Mouse (Mus musculus) hindbrain, embryonic 14.5 days (tissue): ENCODE data around the gene Clec2i. TPM values are rescaled to one million over a fixed set of nuclear protein-coding genes. Genes with fewer than 3 reads are reported as not detected.

Experiments used
- ATAC-seq: fragments of 200-750 bp; cut with Nextera tagmentation; 2 replicates; pipeline ENCODE4 v1.8.0; 2017; ENCODE audit warnings: moderate number of reproducible peaks, mild to moderate bottlenecking, moderate TSS enrichment, moderate library complexity; ENCODE audit not compliant: low FRiP score
- DNase-seq: peaks from one replicate; pipeline ENCODE4 v3.0.0-alpha.2; 2015; ENCODE audit warnings: low spot score
- H3K27ac ChIP-seq: fragments of 300-500 bp; sonication (generic); 2 replicates; pipeline ENCODE4 v1.5.1; 2014; ENCODE audit warnings: mild to moderate bottlenecking, moderate library complexity
- H3K27me3 ChIP-seq: fragments of 300-500 bp; sonication (generic); 2 replicates; pipeline ENCODE4 v1.6.1; 2014; ENCODE audit warnings: mild to moderate bottlenecking, low read length, mixed read lengths; ENCODE audit not compliant: control insufficient read depth, insufficient read depth
- H3K36me3 ChIP-seq: fragments of 300-500 bp; sonication (generic); replicated peaks from 2 replicates; pipeline ENCODE4 v1.6.1; 2014; ENCODE audit not compliant: control insufficient read depth, insufficient read depth
- H3K4me1 ChIP-seq: fragments of 300-500 bp; sonication (generic); replicated peaks from 2 replicates; pipeline ENCODE4 v1.6.1; 2014; ENCODE audit warnings: antibody characterized with exemption, low read length, mixed read lengths; ENCODE audit not compliant: control insufficient read depth, insufficient read depth
- H3K4me2 ChIP-seq: fragments of 300-500 bp; sonication (generic); replicated peaks from 2 replicates; pipeline ENCODE4 v1.6.1; 2014; ENCODE audit warnings: mild to moderate bottlenecking, moderate library complexity
- H3K4me3 ChIP-seq: fragments of 300-500 bp; sonication (generic); replicated peaks from 2 replicates; pipeline ENCODE4 v1.5.1; 2014; ENCODE audit warnings: mild to moderate bottlenecking, low read length
- H3K9ac ChIP-seq: fragments of 300-500 bp; sonication (generic); 2 replicates; pipeline ENCODE4 v1.6.1; 2014
- H3K9me3 ChIP-seq: fragments of 300-500 bp; sonication (generic); 2 replicates; pipeline ENCODE4 v1.6.1; 2016; ENCODE audit warnings: low read length; ENCODE audit not compliant: control insufficient read depth
- WGBS: fragments of 180-500 bp; shearing (Covaris S2); extraction: QIAGEN DNeasy Blood & Tissue Kit; methylation state at CpG from one replicate; pipeline ENCODE4 v1.1.7; 2014; 5-methylcytosine and 5-hydroxymethylcytosine counted together
- polyA plus RNA-seq: library from polyadenylated mRNA; unstranded; fragments of >200 nt; fragmentation: Nextera tagmentation; extraction: Ambion mirVana; gene quantifications from 2 replicates; pipeline ENCODE4 v1.2.1, GENCODE M21; 2014

Clec2i gene
- polyA plus RNA-seq, 1 experiment from 2014 or later: not detected

DNA sequence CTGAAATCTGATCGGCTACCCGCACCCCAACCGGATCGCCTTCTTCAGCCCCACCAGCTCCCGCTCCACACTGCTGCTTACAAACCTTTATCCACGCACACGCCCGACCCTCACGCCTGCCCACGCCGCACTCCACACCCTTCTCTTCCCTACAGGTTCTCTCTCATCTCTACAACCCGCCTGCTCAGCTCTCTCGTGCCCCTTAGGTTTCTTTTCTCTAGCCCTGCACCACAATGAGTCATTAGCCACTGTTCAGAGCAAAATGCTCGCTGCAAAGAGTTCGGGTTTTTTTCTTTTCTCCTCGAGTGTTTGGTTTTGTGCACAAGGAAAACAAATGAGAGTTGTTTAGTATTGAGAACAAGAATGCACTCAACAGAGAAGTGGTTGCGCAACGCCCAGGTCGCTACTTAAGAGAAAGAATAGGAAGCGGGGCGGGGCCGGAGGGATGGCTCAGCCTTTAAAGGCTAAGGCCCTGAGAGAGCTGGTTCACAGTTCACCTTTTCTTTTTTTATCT is 43.9 kb upstream of the Clec2i start:
- DNase-seq: peak; percentile 62
- Histone ChIP-seq H3K27ac (peak overlapping the region; percentile 93), H3K36me3 (no peaks in the 10 kb centered on the region), H3K4me1 (0 out of 2 replicates have a peak, but pooled peaks cover 23% of the 10 kb centered on the region), H3K27me3 (no peaks in the 10 kb centered on the region), H3K9me3 (no peaks in the 10 kb centered on the region), H3K9ac (peak overlapping the region; percentile 82), H3K4me3 (peak overlapping the region; percentile 65), H3K4me2 (peak overlapping the region; percentile 80)
- WGBS: under 1% methylated on average over 22 of the region's 22 CpGs
- peak; percentile 54 for ATAC-seq

DNA sequence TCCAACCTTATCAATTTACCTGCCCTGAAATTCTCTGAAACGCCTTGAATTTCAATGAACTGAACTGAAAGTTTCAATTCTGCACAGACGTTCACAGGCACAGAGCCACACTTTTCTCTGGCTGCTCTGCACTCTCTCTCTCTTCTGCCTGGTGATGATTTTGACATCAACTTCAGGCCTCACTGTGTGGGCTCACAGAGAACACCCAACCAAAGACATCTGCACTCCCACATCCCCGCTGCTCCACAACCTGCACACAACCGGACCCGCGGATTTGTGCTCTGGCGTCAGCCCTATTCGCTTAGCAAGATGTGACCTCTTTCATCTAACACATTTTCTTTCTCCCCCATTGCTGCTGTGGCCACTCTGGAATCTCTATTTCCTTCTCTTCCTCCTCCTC is 43.3 kb upstream of the Clec2i start:
- Histone ChIP-seq H3K9ac (peak overlapping the region; percentile 82; the same call in 1 of the 2 replicates), H3K27ac (peak overlapping the region; percentile 7; the same call in 1 of the 2 replicates), H3K4me3 (peak overlapping the region; percentile 65), H3K4me2 (peak overlapping the region; percentile 80), H3K4me1 (0 out of 2 replicates have a peak, but pooled peaks cover 23% of the 10 kb centered on the region), H3K27me3 (no peaks in the 10 kb centered on the region), H3K36me3 (no peaks in the 10 kb centered on the region), H3K9me3 (no peaks in the 10 kb centered on the region)
- no peak for DNase-seq
- 32% methylated on average over 8 of the region's 8 CpGs for WGBS
- ATAC-seq: no peak

DNA sequence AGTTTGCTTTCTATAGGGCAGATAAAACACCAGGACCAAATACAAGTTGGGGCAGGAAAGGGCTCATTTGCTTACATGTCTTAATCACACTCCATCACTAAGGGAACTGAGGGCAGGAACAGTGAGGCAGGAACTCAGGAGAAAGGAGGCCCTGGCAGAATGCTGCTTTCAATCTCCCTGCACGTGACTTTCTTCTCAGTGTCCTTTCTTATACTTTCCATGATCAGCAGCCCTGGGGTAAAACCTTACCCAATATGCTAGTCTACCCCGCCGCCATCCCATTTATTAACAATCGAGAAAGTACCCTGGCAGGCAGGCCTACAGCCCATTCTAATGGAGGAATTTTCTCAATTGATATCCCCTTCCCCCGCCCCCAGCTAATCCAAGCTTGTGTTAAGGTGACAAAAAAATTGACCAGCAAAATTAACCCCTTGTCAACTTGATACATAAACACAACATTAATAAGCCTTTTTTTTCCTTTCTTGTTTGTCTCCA is 42.8 kb upstream of the Clec2i start:
- Histone ChIP-seq H3K9ac (peak overlapping the region; percentile 82; the same call in 1 of the 2 replicates), H3K4me2 (peak overlapping the region; percentile 80), H3K4me1 (0 out of 2 replicates have a peak, but pooled peaks cover 21% of the 10 kb centered on the region), H3K27me3 (no peaks in the 10 kb centered on the region), H3K27ac (peak overlapping the region; percentile 7; the same call in 1 of the 2 replicates), H3K36me3 (no peaks in the 10 kb centered on the region), H3K9me3 (no peaks in the 10 kb centered on the region), H3K4me3 (0 out of 2 replicates have a peak overlapping the region, but pooled peaks have one; percentile 65)
- 77% methylated on average over 5 of the region's 5 CpGs for WGBS
- no peak for ATAC-seq
- no peak for DNase-seq

DNA sequence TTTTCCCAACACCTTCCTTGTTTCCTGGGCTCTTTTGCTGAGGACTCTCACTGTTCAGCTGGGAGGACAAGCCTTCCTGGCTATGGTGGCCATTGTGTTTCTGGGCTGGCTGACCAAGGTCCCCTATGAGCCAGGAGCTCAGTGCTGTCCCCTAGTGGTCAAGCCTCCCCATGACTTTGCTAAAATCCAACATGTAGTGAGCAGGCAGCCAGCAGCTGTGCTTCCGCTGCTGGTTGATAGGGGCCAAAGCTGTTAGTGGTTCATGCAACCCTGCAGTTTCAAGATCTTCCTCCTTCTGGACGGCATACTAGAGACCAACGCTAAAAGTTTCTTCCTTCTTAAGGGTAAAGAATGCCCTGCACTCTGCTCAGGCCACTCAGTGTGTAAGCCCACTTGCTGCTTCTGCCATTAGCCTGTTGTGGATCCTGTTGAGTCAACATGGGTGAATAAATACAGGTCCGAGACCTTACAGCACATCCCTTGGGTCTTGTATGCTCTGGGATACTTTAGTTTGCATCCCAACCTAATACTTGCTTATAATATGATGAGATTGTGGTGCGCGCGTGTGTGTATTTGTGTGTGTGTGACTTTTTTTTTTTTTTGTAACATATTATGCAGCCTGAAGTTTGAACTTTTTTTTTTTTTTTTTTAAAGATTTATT is 41.9 kb upstream of the Clec2i start:
- 34% methylated on average over 7 of the region's 7 CpGs for WGBS
- Histone ChIP-seq H3K27ac (no peak overlapping the region), H3K9me3 (no peaks in the 10 kb centered on the region), H3K4me1 (0 out of 2 replicates have a peak, but pooled peaks cover 17% of the 10 kb centered on the region), H3K4me3 (no peak overlapping the region), H3K36me3 (no peaks in the 10 kb centered on the region), H3K27me3 (no peaks in the 10 kb centered on the region), H3K4me2 (0 out of 2 replicates have a peak overlapping the region, but pooled peaks have one; percentile 11), H3K9ac (no peak overlapping the region)
- DNase-seq (peak; percentile 86), ATAC-seq (no peak)

DNA sequence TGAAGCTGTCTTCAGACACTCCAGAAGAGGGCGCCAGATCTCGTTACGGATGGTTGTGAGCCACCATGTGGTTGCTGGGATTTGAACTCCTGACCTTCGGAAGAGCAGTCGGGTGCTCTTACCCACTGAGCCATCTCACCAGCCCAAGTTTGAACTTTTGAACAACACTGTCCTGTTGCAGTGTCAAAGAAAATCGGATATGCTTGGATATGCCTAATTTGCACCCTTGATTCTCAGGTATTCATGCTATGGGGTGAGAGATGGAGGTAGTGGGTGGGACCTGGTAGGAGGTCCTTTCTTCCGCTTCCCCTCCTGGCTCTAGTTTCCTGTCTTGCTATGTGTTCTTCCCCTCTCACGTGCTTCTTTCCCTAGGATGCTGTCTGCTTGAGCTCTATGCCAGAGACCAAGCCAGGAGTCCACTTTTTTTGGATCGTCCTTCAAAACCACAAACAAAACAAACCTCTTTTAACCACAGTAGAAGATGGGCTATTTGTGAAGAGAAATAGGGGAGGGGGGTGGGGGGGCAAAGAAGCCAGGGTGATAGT is 41.3 kb upstream of the Clec2i start:
- Histone ChIP-seq H3K4me2 (no peak overlapping the region), H3K9me3 (no peaks in the 10 kb centered on the region), H3K36me3 (no peaks in the 10 kb centered on the region), H3K9ac (no peak overlapping the region), H3K4me3 (no peak overlapping the region), H3K4me1 (0 out of 2 replicates have a peak, but pooled peaks cover 17% of the 10 kb centered on the region), H3K27me3 (no peaks in the 10 kb centered on the region), H3K27ac (no peak overlapping the region)
- no peak for ATAC-seq
- 67% methylated on average over 6 of the region's 9 CpGs for WGBS
- no peak for DNase-seq

DNA sequence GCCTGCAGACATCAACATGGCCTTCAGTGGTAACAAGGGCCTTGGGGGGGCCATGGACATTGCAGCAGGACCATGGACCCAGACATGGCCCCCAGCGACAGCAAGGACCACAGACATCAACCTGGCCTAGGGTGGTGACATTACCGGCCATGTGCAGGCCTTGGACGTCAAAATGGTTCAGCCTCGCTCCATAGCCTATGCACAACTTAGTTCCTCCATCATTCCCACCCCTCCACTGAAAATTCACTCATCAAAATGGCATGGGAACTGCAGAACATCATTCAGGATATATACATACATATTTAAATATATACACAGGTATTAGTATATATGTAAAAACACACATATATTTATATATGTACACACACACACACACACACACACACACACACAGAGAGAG is 40.0 kb upstream of the Clec2i start:
- H3K9me3 ChIP-seq: no peaks in the 10 kb centered on the region
- WGBS: 98% methylated on average over 4 of the region's 4 CpGs
- no peak for ATAC-seq
- H3K4me2 ChIP-seq: no peak overlapping the region
- H3K4me3 ChIP-seq: no peak overlapping the region
- no peaks in the 10 kb centered on the region for H3K36me3 ChIP-seq
- H3K27ac ChIP-seq: no peak overlapping the region
- no peak for DNase-seq
- 0 out of 2 replicates have a peak, but pooled peaks cover 9% of the 10 kb centered on the region for H3K4me1 ChIP-seq
- H3K27me3 ChIP-seq: no peaks in the 10 kb centered on the region
- H3K9ac ChIP-seq: no peak overlapping the region

DNA sequence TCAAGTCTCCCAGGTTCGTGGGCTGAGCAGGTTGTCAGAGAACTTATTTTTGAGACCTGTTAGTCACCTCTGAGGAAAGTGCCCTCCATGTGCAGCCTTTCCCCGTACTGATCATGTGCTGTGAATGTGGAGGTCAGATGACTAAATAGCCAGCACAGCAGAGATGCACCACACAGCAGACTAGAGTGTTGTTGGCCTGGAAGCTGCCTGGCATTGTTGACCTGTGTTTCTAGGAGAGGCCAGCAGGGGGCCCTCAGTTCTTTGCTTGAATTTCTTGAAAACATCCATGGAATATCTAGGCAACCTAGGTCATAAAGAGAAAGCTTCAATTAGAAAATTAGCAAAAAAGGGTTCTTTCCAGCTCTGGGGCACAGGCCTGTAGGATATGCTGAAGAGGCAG is 37.5 kb upstream of the Clec2i start:
- Histone ChIP-seq H3K9ac (no peak overlapping the region), H3K4me3 (no peak overlapping the region), H3K27me3 (no peaks in the 10 kb centered on the region), H3K27ac (no peak overlapping the region), H3K4me1 (no peaks in the 10 kb centered on the region), H3K9me3 (no peaks in the 10 kb centered on the region), H3K4me2 (no peak overlapping the region), H3K36me3 (no peaks in the 10 kb centered on the region)
- 46% methylated on average over 2 of the region's 2 CpGs for WGBS
- ATAC-seq (peak; percentile 32; the same call in 1 of the 2 replicates), DNase-seq (peak; percentile 72)

DNA sequence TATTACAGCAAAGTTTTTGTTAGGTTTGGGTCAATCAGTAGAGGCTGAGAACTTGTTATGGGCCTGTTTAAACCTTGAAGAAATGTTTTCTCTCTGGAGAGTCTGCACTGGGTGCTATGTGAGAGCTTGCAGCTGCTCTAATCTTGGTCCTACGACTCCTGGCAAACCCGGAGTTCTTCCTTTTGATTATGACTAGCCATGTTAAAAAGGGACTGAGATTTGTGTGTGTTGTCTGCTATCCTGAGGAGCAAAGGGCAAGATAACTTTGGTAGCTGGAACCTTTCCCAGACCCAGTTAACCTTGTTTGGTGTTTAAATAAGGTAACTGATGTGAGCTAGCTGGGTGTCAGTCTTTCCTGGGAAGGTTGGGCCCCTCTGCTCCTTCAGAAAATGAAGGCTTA is 36.7 kb upstream of the Clec2i start:
- Histone ChIP-seq H3K4me2 (no peak overlapping the region), H3K27me3 (no peaks in the 10 kb centered on the region), H3K36me3 (no peaks in the 10 kb centered on the region), H3K9ac (no peak overlapping the region), H3K9me3 (no peaks in the 10 kb centered on the region), H3K27ac (no peak overlapping the region), H3K4me3 (no peak overlapping the region), H3K4me1 (no peaks in the 10 kb centered on the region)
- 84% methylated on average over 2 of the region's 2 CpGs for WGBS
- DNase-seq: no peak
- no peak for ATAC-seq

DNA sequence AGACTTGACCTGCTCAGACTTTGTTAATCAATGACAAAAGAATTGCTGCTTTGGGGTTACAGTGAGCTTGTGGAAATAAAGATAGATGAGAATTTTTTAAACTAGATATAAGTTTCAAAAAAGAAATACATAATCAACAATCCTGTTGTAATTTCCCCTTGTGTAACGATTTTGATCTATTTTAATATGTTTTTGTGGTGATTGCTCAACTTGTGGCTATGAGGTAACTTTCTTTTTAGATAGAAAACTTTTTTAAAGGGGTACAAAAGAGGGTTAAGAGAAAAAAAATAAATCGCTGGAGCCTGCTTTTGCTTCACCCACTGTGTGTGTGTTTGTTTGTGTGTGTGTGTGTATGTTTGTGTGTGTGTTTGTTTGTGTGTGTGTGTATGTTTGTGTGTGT is 36.2 kb upstream of the Clec2i start:
- H3K27me3 ChIP-seq: no peaks in the 10 kb centered on the region
- no peak overlapping the region for H3K4me3 ChIP-seq
- H3K4me1 ChIP-seq: no peaks in the 10 kb centered on the region
- DNase-seq (no peak), ATAC-seq (no peak)
- WGBS: 93% methylated on average over 2 of the region's 2 CpGs
- H3K4me2 ChIP-seq: no peak overlapping the region
- H3K9me3 ChIP-seq: no peaks in the 10 kb centered on the region
- no peak overlapping the region for H3K27ac ChIP-seq
- H3K9ac ChIP-seq: no peak overlapping the region
- H3K36me3 ChIP-seq: no peaks in the 10 kb centered on the region
